ENCODE assay signal across 27 mouse cellular contexts in genomic region chr2:54813670-54814256, GRCm38 (mm10).
A peak's percentile ranks its signal among the peaks of the same experiment; 100 is the strongest.
DNase-seq lines count a peak whose midpoint lies in the region; ATAC-seq lines count a peak whose summit lies in the region.
"Had no signal": no experiment of that assay in that cellular context is flagged by ENCODE, and none has a peak within 500 bp of the region (broad histone marks: within the 10 kb centered on the region; RNA-seq: fewer than 3 reads in every experiment).

No protein-coding gene starts in this region.

- H3K4me2 ChIP-seq in forebrain, embryonic 11.5 days (ENCODE audit: low read depth, low read length, severe bottlenecking), result no peak overlapping the region
- no peak overlapping the region for H3K4me2 ChIP-seq in midbrain, embryonic 14.5 days (ENCODE audit: low read length)
- H3K4me2 ChIP-seq in midbrain, embryonic 11.5 days, result no peak overlapping the region
- no peak overlapping the region for H3K4me2 ChIP-seq in forebrain, embryonic 16.5 days (ENCODE audit: low read length)
- H3K4me2 ChIP-seq: embryonic facial prominence, embryonic 13.5 days; heart, embryonic 12.5 days; heart, embryonic 15.5 days; hindbrain, embryonic 13.5 days; intestine, embryonic 15.5 days had no signal

- WGBS in forebrain, embryonic 11.5 days, result 71% methylated on average over 2 of the region's 2 CpGs
- WGBS in forebrain, embryonic 10.5 days, result 67% methylated on average over 2 of the region's 2 CpGs
- WGBS in midbrain, embryonic 14.5 days, result 44% methylated on average over 2 of the region's 2 CpGs
- WGBS in midbrain, embryonic 11.5 days, result 77% methylated on average over 2 of the region's 2 CpGs
- WGBS in forebrain, embryonic 16.5 days, result 22% methylated on average over 2 of the region's 2 CpGs

- DNase-seq in forebrain, embryonic 11.5 days (ENCODE audit: low spot score), result no peak
- DNase-seq in forebrain, embryonic 10.5 days (ENCODE audit: extremely low spot score, low spot score), result no peak
- DNase-seq in midbrain, embryonic 14.5 days, result peak; percentile 4
- DNase-seq in midbrain, embryonic 11.5 days (ENCODE audit: low spot score, missing footprints), result no peak
- DNase-seq in T-cell, adult 2 months (ENCODE audit: low spot score), result no peak
- DNase-seq: adrenal gland, postnatal 10 days; cerebellum, adult 11-12 months; cerebellum, adult 8-10 months; cerebellum, postnatal 10 days; cerebellum, postnatal 36 days; embryo, embryonic 11 days; gastrocnemius, adult 2 months; gastrocnemius, postnatal 14 days; heart, adult 11 months; heart, postnatal 10 days; heart, postnatal 36 days; kidney, adult 11 months had no signal

- H3K9ac ChIP-seq in forebrain, embryonic 11.5 days (ENCODE audit: low read length), result no peak overlapping the region
- H3K9ac ChIP-seq in midbrain, embryonic 14.5 days (replicated peaks; ENCODE audit: low read length), result no peak overlapping the region
- H3K9ac ChIP-seq in midbrain, embryonic 11.5 days (ENCODE audit: low read length), result no peak overlapping the region
- no peak overlapping the region for H3K9ac ChIP-seq in forebrain, embryonic 16.5 days (replicated peaks; ENCODE audit: low read depth, low read length)
- H3K9ac ChIP-seq: embryonic facial prominence, embryonic 13.5 days; heart, embryonic 12.5 days; heart, embryonic 15.5 days; hindbrain, embryonic 13.5 days; intestine, embryonic 15.5 days had no signal

- H3K27me3 ChIP-seq in forebrain, embryonic 11.5 days (ENCODE audit: control insufficient read depth, insufficient read depth, low read length), result no peaks in the 10 kb centered on the region
- H3K27me3 ChIP-seq in forebrain, embryonic 10.5 days (ENCODE audit: poor library complexity, severe bottlenecking), result no peaks in the 10 kb centered on the region
- H3K27me3 ChIP-seq in midbrain, embryonic 14.5 days (ENCODE audit: control insufficient read depth, insufficient read depth, low read length), result no peaks in the 10 kb centered on the region
- H3K27me3 ChIP-seq in midbrain, embryonic 11.5 days (ENCODE audit: control insufficient read depth, insufficient read depth, low read length), result no peaks in the 10 kb centered on the region
- H3K27me3 ChIP-seq in forebrain, embryonic 16.5 days (replicated peaks; ENCODE audit: control insufficient read depth, insufficient read depth, low read length), result no peaks in the 10 kb centered on the region
- H3K27me3 ChIP-seq: embryonic facial prominence, embryonic 13.5 days; heart, embryonic 12.5 days; heart, embryonic 15.5 days; hindbrain, embryonic 13.5 days; intestine, embryonic 15.5 days had no signal

- H3K36me3 ChIP-seq in forebrain, embryonic 11.5 days (ENCODE audit: control insufficient read depth, insufficient read depth, low read length), result no peaks in the 10 kb centered on the region
- H3K36me3 ChIP-seq in forebrain, embryonic 10.5 days (replicated peaks), result no peaks in the 10 kb centered on the region
- H3K36me3 ChIP-seq in midbrain, embryonic 14.5 days (ENCODE audit: control insufficient read depth, insufficient read depth, low read length), result no peaks in the 10 kb centered on the region
- no peaks in the 10 kb centered on the region for H3K36me3 ChIP-seq in midbrain, embryonic 11.5 days (ENCODE audit: control insufficient read depth, insufficient read depth, low read length)
- H3K36me3 ChIP-seq in forebrain, embryonic 16.5 days (ENCODE audit: control insufficient read depth, insufficient read depth), result no peaks in the 10 kb centered on the region
- H3K36me3 ChIP-seq: embryonic facial prominence, embryonic 10.5 days; embryonic facial prominence, embryonic 13.5 days; heart, embryonic 12.5 days; heart, embryonic 15.5 days; hindbrain, embryonic 10.5 days; hindbrain, embryonic 13.5 days; intestine, embryonic 15.5 days had no signal

- no peaks in the 10 kb centered on the region for H3K4me1 ChIP-seq in forebrain, embryonic 11.5 days (replicated peaks; ENCODE audit: control insufficient read depth, insufficient read depth, low read length)
- H3K4me1 ChIP-seq in forebrain, embryonic 10.5 days, result peaks cover 3% of the 10 kb centered on the region; the same call in 1 of the 2 replicates
- H3K4me1 ChIP-seq in midbrain, embryonic 14.5 days (ENCODE audit: control insufficient read depth, insufficient read depth, low read length), result no peaks in the 10 kb centered on the region
- no peaks in the 10 kb centered on the region for H3K4me1 ChIP-seq in midbrain, embryonic 11.5 days (ENCODE audit: control insufficient read depth, insufficient read depth, low read length)
- no peaks in the 10 kb centered on the region for H3K4me1 ChIP-seq in forebrain, embryonic 16.5 days (replicated peaks; ENCODE audit: control insufficient read depth, insufficient read depth, low read length)
- H3K4me1 ChIP-seq: embryonic facial prominence, embryonic 10.5 days; embryonic facial prominence, embryonic 13.5 days; heart, embryonic 12.5 days; heart, embryonic 15.5 days; hindbrain, embryonic 10.5 days; hindbrain, embryonic 13.5 days; intestine, embryonic 15.5 days had no signal

- ATAC-seq in forebrain, embryonic 11.5 days (replicated peaks; ENCODE audit: low FRiP score), result peak; percentile 79
- ATAC-seq in midbrain, embryonic 14.5 days (ENCODE audit: low FRiP score, low TSS enrichment), result no peak
- no peak for ATAC-seq in midbrain, embryonic 11.5 days (ENCODE audit: low FRiP score)
- ATAC-seq in forebrain, embryonic 16.5 days, result peak; percentile 79
- ATAC-seq: hindbrain, embryonic 16.5 days; intestine, embryonic 15.5 days had no signal

- no peaks in the 10 kb centered on the region for H3K9me3 ChIP-seq in forebrain, embryonic 11.5 days (ENCODE audit: control insufficient read depth, low read length)
- H3K9me3 ChIP-seq in forebrain, embryonic 10.5 days, result no peaks in the 10 kb centered on the region
- no peaks in the 10 kb centered on the region for H3K9me3 ChIP-seq in midbrain, embryonic 14.5 days (ENCODE audit: control insufficient read depth, low read length)
- no peaks in the 10 kb centered on the region for H3K9me3 ChIP-seq in midbrain, embryonic 11.5 days (ENCODE audit: control insufficient read depth, low read length)
- H3K9me3 ChIP-seq in forebrain, embryonic 16.5 days (ENCODE audit: control insufficient read depth, low read length), result no peaks in the 10 kb centered on the region
- H3K9me3 ChIP-seq: embryonic facial prominence, embryonic 10.5 days; embryonic facial prominence, embryonic 13.5 days; heart, embryonic 12.5 days; heart, embryonic 15.5 days; hindbrain, embryonic 10.5 days; hindbrain, embryonic 13.5 days; intestine, embryonic 15.5 days had no signal

- no peak overlapping the region for H3K4me3 ChIP-seq in forebrain, embryonic 11.5 days (ENCODE audit: low read depth, low read length)
- H3K4me3 ChIP-seq in forebrain, embryonic 10.5 days, result no peak overlapping the region
- H3K4me3 ChIP-seq in midbrain, embryonic 14.5 days (replicated peaks; ENCODE audit: low read depth, low read length), result no peak overlapping the region
- H3K4me3 ChIP-seq in midbrain, embryonic 11.5 days (ENCODE audit: low read depth, low read length), result no peak overlapping the region
- H3K4me3 ChIP-seq in forebrain, embryonic 16.5 days (replicated peaks; ENCODE audit: low read length), result no peak overlapping the region
- H3K4me3 ChIP-seq: embryonic facial prominence, embryonic 10.5 days; embryonic facial prominence, embryonic 13.5 days; erythroblast, embryonic 14.5 days; gastrocnemius, adult 2 months; heart, embryonic 12.5 days; heart, embryonic 15.5 days; hindbrain, embryonic 10.5 days; hindbrain, embryonic 13.5 days; intestine, embryonic 15.5 days had no signal

- H3K27ac ChIP-seq in forebrain, embryonic 11.5 days (ENCODE audit: low read depth, low read length), result no peak overlapping the region
- H3K27ac ChIP-seq in forebrain, embryonic 10.5 days, result no peak overlapping the region
- no peak overlapping the region for H3K27ac ChIP-seq in midbrain, embryonic 14.5 days (replicated peaks; ENCODE audit: low read depth, low read length)
- H3K27ac ChIP-seq in midbrain, embryonic 11.5 days (ENCODE audit: low read depth, low read length), result no peak overlapping the region
- no peak overlapping the region for H3K27ac ChIP-seq in forebrain, embryonic 16.5 days (ENCODE audit: low read length)
- H3K27ac ChIP-seq: embryonic facial prominence, embryonic 10.5 days; embryonic facial prominence, embryonic 13.5 days; gastrocnemius, adult 2 months; heart, embryonic 15.5 days; hindbrain, embryonic 10.5 days; hindbrain, embryonic 13.5 days; intestine, embryonic 15.5 days had no signal

Comparison
In these comparisons a context has a peak if more than half of its experiments do, and no peak if none do; other contexts are left out.
1. ATAC-seq: peak in forebrain, embryonic 11.5 days (single experiment) and forebrain, embryonic 16.5 days (single experiment); none in midbrain, embryonic 14.5 days (single experiment) and midbrain, embryonic 11.5 days (single experiment).